8 mouse cellular contexts compared by ENCODE assay signal in the genomic region with DNA sequence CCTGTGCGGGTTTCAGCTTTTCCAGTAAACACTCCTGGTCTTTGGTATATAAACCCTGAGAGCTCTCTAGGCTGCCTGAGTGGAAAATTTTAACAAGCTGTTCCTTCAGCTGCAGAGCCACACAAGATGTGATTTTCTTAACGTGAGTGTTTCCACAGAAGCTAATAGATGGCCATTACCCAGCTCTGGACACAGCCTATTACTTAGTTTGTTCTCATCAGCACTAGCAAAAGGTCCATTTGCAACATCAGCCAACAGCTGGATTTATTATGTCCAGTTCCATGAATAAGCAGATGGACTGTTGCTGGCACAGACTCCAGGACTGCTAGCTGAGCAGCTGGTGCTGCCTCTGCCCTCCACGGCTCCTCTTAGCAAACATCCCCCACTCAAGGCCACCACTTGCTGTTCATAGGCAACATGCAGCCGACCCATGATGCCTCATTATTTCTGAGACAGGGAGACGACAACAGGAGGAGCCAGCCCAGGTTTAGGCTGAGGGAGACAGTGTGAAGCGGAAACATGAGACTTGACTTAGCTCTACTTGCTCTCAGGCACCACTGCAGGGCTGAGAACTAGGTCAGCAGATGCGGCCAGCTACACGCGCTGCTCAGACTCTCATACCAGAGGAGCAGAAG. TPM values are rescaled to one million over a fixed set of nuclear protein-coding genes. Genes with fewer than 3 reads are reported as not detected.
A peak's percentile ranks its signal among the peaks of the same experiment; 100 is the strongest.
DNase-seq lines count a peak whose midpoint lies in the region; ATAC-seq lines count a peak whose summit lies in the region.

No protein-coding gene starts in this region.

- no peaks in the 10 kb centered on the region for H3K36me3 ChIP-seq in hindbrain, embryonic 13.5 days
- H3K36me3 ChIP-seq in hindbrain, embryonic 12.5 days, result no peaks in the 10 kb centered on the region
- H3K36me3 ChIP-seq in neural tube, embryonic 15.5 days, result no peaks in the 10 kb centered on the region

- WGBS in hindbrain, embryonic 13.5 days, result 66% methylated on average over 9 of the region's 9 CpGs
- WGBS in hindbrain, embryonic 12.5 days, result 61% methylated on average over 9 of the region's 9 CpGs
- 62% methylated on average over 9 of the region's 9 CpGs for WGBS in neural tube, embryonic 15.5 days

- H3K27ac ChIP-seq in hindbrain, embryonic 13.5 days, result peak overlapping the region; percentile 55; the same call in 1 of the 2 replicates
- H3K27ac ChIP-seq in hindbrain, embryonic 12.5 days, result no peak overlapping the region
- H3K27ac ChIP-seq in neural tube, embryonic 15.5 days (replicated peaks), result peak overlapping the region; percentile 30

- intact Hi-C loops in heart, postnatal 10 days (cut with DNase I), result no loop called here

- no peaks in the 10 kb centered on the region for H3K27me3 ChIP-seq in hindbrain, embryonic 13.5 days
- H3K27me3 ChIP-seq in hindbrain, embryonic 12.5 days, result no peaks in the 10 kb centered on the region
- H3K27me3 ChIP-seq in neural tube, embryonic 15.5 days (replicated peaks), result no peaks in the 10 kb centered on the region

- peak; percentile 84 for DNase-seq in adrenal gland, postnatal 14 days
- peak; percentile 51 to 56 for DNase-seq in heart, postnatal 10 days
- DNase-seq in cerebellum, adult 18-20 months, result no peak
- DNase-seq in right cerebral cortex, postnatal 25 days, result no peak

- no peaks in the 10 kb centered on the region for H3K9me3 ChIP-seq in hindbrain, embryonic 13.5 days
- no peaks in the 10 kb centered on the region for H3K9me3 ChIP-seq in hindbrain, embryonic 12.5 days (replicated peaks)
- H3K9me3 ChIP-seq in neural tube, embryonic 15.5 days (replicated peaks), result no peaks in the 10 kb centered on the region

- no peak for ATAC-seq in hindbrain, embryonic 13.5 days (ENCODE audit: low FRiP score)
- ATAC-seq in hindbrain, embryonic 12.5 days (ENCODE audit: low FRiP score), result no peak
- no peak for ATAC-seq in neural tube, embryonic 15.5 days (ENCODE audit: low FRiP score)
- no peak for ATAC-seq in activated CD4-positive, CD25-positive, alpha-beta regulatory T cell, adult 4 months

- H3K4me2 ChIP-seq in hindbrain, embryonic 13.5 days, result no peak overlapping the region
- no peak overlapping the region for H3K4me2 ChIP-seq in hindbrain, embryonic 12.5 days (replicated peaks)
- no peak overlapping the region for H3K4me2 ChIP-seq in neural tube, embryonic 15.5 days

- H3K9ac ChIP-seq in hindbrain, embryonic 13.5 days, result no peak overlapping the region
- H3K9ac ChIP-seq in hindbrain, embryonic 12.5 days, result no peak overlapping the region
- H3K9ac ChIP-seq in neural tube, embryonic 15.5 days (replicated peaks), result no peak overlapping the region

- H3K4me1 ChIP-seq in hindbrain, embryonic 13.5 days (replicated peaks), result peaks cover 46% of the 10 kb centered on the region
- H3K4me1 ChIP-seq in hindbrain, embryonic 12.5 days, result peaks cover 13% of the 10 kb centered on the region
- peaks cover 39% of the 10 kb centered on the region for H3K4me1 ChIP-seq in neural tube, embryonic 15.5 days

- H3K4me3 ChIP-seq in hindbrain, embryonic 13.5 days, result no peak overlapping the region
- no peak overlapping the region for H3K4me3 ChIP-seq in hindbrain, embryonic 12.5 days
- no peak overlapping the region for H3K4me3 ChIP-seq in neural tube, embryonic 15.5 days (replicated peaks)

RNA-seq across cellular contexts. Expression of gene Diexf, which starts 43.1 kb away (rescaled TPM):
- polyA plus RNA-seq in hindbrain, embryonic 13.5 days (2015; fragmentation: Nextera tagmentation; extraction: Ambion mirVana), result 7.1 and 7.4 TPM in 2 replicates
- 8.5 and 9.1 TPM in 2 replicates for polyA plus RNA-seq in hindbrain, embryonic 12.5 days (2016; fragmentation: Nextera tagmentation; extraction: Ambion mirVana)
- total RNA-seq in adrenal gland, postnatal 14 days (2021), result 18.9 and 19.5 TPM in 2 replicates
- 10 to 100 TPM in 1 of 2 experiments, 1 to 10 TPM in 1; 7.0 to 10.8 TPM for total RNA-seq in heart, postnatal 10 days (2021)
- polyA plus RNA-seq in neural tube, embryonic 15.5 days (2015; fragmentation: Nextera tagmentation; extraction: Ambion mirVana), result 7.8 TPM in 2 replicates
- polyA plus RNA-seq in activated CD4-positive, CD25-positive, alpha-beta regulatory T cell, adult 4 months (2017; shearing (Covaris generic)), result 1 to 10 TPM; 6.8 to 7.1 TPM

RNA-seq across cellular contexts. Expression of gene Syt14, which starts 51.4 kb away (rescaled TPM):
- 7.5 and 7.8 TPM in 2 replicates for polyA plus RNA-seq in hindbrain, embryonic 13.5 days (2015; fragmentation: Nextera tagmentation; extraction: Ambion mirVana)
- 8.1 and 8.3 TPM in 2 replicates for polyA plus RNA-seq in hindbrain, embryonic 12.5 days (2016; fragmentation: Nextera tagmentation; extraction: Ambion mirVana)
- 6.6 and 6.8 TPM in 2 replicates for total RNA-seq in adrenal gland, postnatal 14 days (2021)
- total RNA-seq in heart, postnatal 10 days (2021), result under 1 TPM; 0.12 to 0.15 TPM
- 5.1 and 5.6 TPM in 2 replicates for polyA plus RNA-seq in neural tube, embryonic 15.5 days (2015; fragmentation: Nextera tagmentation; extraction: Ambion mirVana)
- under 1 TPM; 0.12 to 0.25 TPM for polyA plus RNA-seq in activated CD4-positive, CD25-positive, alpha-beta regulatory T cell, adult 4 months (2017; shearing (Covaris generic))

Comparison
In these comparisons a context has a peak if more than half of its experiments do, and no peak if none do; other contexts are left out.
1. DNase-seq: peak in adrenal gland, postnatal 14 days (single experiment) and heart, postnatal 10 days (2 of 2); none in cerebellum, adult 18-20 months (0 of 2) and right cerebral cortex, postnatal 25 days (single experiment).